Mouse (Mus musculus) liver, embryonic 11.5 days (tissue): Measurements from ENCODE around the gene Arid3c. TPM values are rescaled to one million over a fixed set of nuclear protein-coding genes. Genes with fewer than 3 reads are reported as not detected.
"Not testable (repeated sequence)": the region's sequence is repeated elsewhere in the genome, so short reads cannot be mapped to it uniquely, and the experiment has no call there.

ENCODE experiments used
- ATAC-seq: fragments of 200-750 bp; cut with Nextera tagmentation; replicated peaks from 2 replicates; pipeline ENCODE4 v1.8.0; 2017; ENCODE audit warnings: moderate number of reproducible peaks, mild to moderate bottlenecking, moderate TSS enrichment, moderate library complexity; ENCODE audit not compliant: low FRiP score
- DNase-seq: peaks from one replicate; pipeline ENCODE4 v3.0.0-alpha.2; 2017; ENCODE audit warnings: low spot score
- H3K27ac ChIP-seq: fragments of 300-500 bp; sonication (generic); 2 replicates; pipeline ENCODE4 v1.5.1; 2014; ENCODE audit warnings: mild to moderate bottlenecking, low read depth, low read length, control low read depth
- H3K27me3 ChIP-seq: fragments of 300-500 bp; sonication (generic); replicated peaks from 2 replicates; pipeline ENCODE4 v1.6.1; 2014; ENCODE audit warnings: low read length, mixed read lengths; ENCODE audit not compliant: control insufficient read depth, insufficient read depth
- H3K36me3 ChIP-seq: fragments of 300-500 bp; sonication (generic); 2 replicates; pipeline ENCODE4 v1.6.1; 2014; ENCODE audit warnings: mild to moderate bottlenecking, low read length, moderate library complexity, mixed read lengths; ENCODE audit not compliant: control insufficient read depth, insufficient read depth
- H3K4me1 ChIP-seq: fragments of 300-500 bp; sonication (generic); replicated peaks from 2 replicates; pipeline ENCODE4 v1.6.1; 2014; ENCODE audit warnings: low read length, mixed read lengths; ENCODE audit not compliant: control insufficient read depth, insufficient read depth
- H3K4me2 ChIP-seq: fragments of 300-500 bp; sonication (generic); 2 replicates; pipeline ENCODE4 v1.6.1; 2014; ENCODE audit warnings: mild to moderate bottlenecking, control low read depth, moderate library complexity
- H3K4me3 ChIP-seq: fragments of 300-500 bp; sonication (generic); 2 replicates; pipeline ENCODE4 v1.5.1; 2014; ENCODE audit warnings: low read depth, low read length, control low read depth
- H3K9ac ChIP-seq: fragments of 300-500 bp; sonication (generic); 2 replicates; pipeline ENCODE4 v1.6.1; 2014; ENCODE audit warnings: low read depth, low read length, control low read depth
- H3K9me3 ChIP-seq: fragments of 300-500 bp; sonication (generic); 2 replicates; pipeline ENCODE4 v1.6.1; 2016; ENCODE audit warnings: low read length, inconsistent platforms, mixed read lengths; ENCODE audit not compliant: control insufficient read depth
- WGBS: fragments of 180-500 bp; shearing (Covaris S2); extraction: QIAGEN DNeasy Blood & Tissue Kit; methylation state at CpG from one replicate; pipeline ENCODE4 v1.1.7; 2014; 5-methylcytosine and 5-hydroxymethylcytosine counted together
- polyA plus RNA-seq: library from polyadenylated mRNA; unstranded; fragments of >200 nt; fragmentation: Nextera tagmentation; extraction: Ambion mirVana; gene quantifications from 2 replicates; pipeline ENCODE4 v1.2.1, GENCODE M21; 2014

Arid3c gene
- polyA plus RNA-seq, 1 experiment from 2014 or later, result not detected

- H3K27me3 ChIP-seq, result peaks cover 14% of the 10 kb centered on the region
- WGBS, result 7% methylated on average over 15 of the region's 38 CpGs
- H3K9me3 ChIP-seq, H3K9ac ChIP-seq, DNase-seq, H3K4me2 ChIP-seq, H3K4me1 ChIP-seq, ATAC-seq, H3K27ac ChIP-seq, H3K36me3 ChIP-seq, H3K4me3 ChIP-seq: not testable (repeated sequence)
Measured at GRCm38 (mm10) chr4:41695800-41696199, 35.1 kb downstream of the Arid3c start.

DNA sequence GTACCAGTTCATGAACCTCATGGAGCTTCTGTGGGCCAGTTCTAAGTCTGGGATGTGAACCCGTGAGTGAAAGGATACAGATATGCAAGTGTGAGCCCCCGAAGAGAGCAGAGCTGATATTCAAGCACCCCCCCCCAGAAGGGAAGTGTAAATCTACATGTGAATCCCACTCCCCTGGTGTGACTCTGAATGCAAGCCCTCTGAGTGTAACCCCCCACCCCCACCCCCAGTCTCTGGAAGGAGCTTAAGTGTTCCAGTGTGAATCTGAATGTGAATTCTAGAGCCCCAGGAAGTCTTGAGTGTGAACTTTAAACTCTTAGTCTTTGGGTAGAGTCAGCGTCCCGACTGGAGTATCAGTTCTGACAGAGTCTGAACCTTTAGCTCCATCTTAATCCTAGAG, 37.4 kb downstream of the Arid3c start:
- WGBS, result 10% methylated on average over 4 of the region's 4 CpGs
- H3K36me3 ChIP-seq, H3K4me2 ChIP-seq: not testable (repeated sequence)

GRCm38 (mm10) chr4:41690014-41690413, 40.9 kb downstream of the Arid3c start:
- H3K9me3 ChIP-seq, H3K27ac ChIP-seq, H3K36me3 ChIP-seq, ATAC-seq, DNase-seq, H3K27me3 ChIP-seq, H3K4me2 ChIP-seq, H3K9ac ChIP-seq, H3K4me3 ChIP-seq, H3K4me1 ChIP-seq: not testable (repeated sequence)
- no CpG with 5 or more reads among the region's 4 CpGs for WGBS

More for the DNA sequence above, 37.4 kb downstream of the Arid3c start:
- H3K27me3 ChIP-seq, result peaks cover 14% of the 10 kb centered on the region
- not testable (repeated sequence) for H3K9ac ChIP-seq, H3K4me3 ChIP-seq, ATAC-seq, DNase-seq, H3K4me1 ChIP-seq, H3K27ac ChIP-seq, H3K9me3 ChIP-seq

- H3K4me1 ChIP-seq, DNase-seq, H3K9ac ChIP-seq, H3K4me2 ChIP-seq, ATAC-seq, H3K4me3 ChIP-seq, H3K36me3 ChIP-seq, H3K9me3 ChIP-seq, H3K27ac ChIP-seq: not testable (repeated sequence)
- H3K27me3 ChIP-seq, result peaks cover 13% of the 10 kb centered on the region
- 71% methylated on average over 1 of the region's 1 CpGs for WGBS
Measured at GRCm38 (mm10) chr4:41688562-41688961, 42.4 kb downstream of the Arid3c start.

GRCm38 (mm10) chr4:41685882-41686492, 45.0 kb downstream of the Arid3c start:
- not testable (repeated sequence) for H3K27ac ChIP-seq, H3K4me3 ChIP-seq, H3K36me3 ChIP-seq, DNase-seq, H3K4me2 ChIP-seq, ATAC-seq, H3K4me1 ChIP-seq, H3K9ac ChIP-seq, H3K9me3 ChIP-seq
- WGBS, result 60% methylated on average over 9 of the region's 10 CpGs
- peaks cover 19% of the 10 kb centered on the region for H3K27me3 ChIP-seq

DNA sequence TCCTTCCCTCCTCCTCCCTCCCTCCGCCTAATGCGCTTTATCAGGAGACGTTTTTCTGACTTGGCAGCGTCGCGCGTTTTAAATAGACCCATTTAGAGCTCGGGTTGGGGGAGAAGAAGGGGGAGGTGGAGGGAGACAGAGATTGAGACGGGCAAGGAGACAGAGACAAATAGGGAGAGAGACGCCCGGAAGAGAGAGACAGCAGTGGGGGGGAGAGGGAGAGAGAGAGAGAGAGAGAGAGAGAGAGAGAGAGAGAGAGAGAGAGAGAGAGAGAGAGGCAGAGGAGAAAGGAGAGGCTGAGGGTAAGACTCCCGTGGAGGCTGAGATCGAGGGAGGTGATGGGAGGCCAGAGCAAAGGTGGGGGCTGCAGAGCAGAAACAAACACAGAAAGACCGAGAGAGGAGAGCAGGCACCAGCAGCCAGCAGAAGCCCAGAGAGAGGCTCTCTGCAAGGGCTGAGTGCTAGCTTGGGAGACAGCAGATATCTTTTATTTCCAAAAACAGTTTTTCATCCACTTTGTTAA, 46.0 kb downstream of the Arid3c start:
- DNase-seq, H3K4me2 ChIP-seq, H3K4me1 ChIP-seq, H3K9me3 ChIP-seq, H3K36me3 ChIP-seq, H3K27ac ChIP-seq, H3K4me3 ChIP-seq, H3K9ac ChIP-seq, ATAC-seq: not testable (repeated sequence)
- 5% methylated on average over 12 of the region's 14 CpGs for WGBS
- H3K27me3 ChIP-seq, result peaks cover 21% of the 10 kb centered on the region

GRCm38 (mm10) chr4:41684131-41684930, 46.6 kb downstream of the Arid3c start:
- not testable (repeated sequence) for H3K4me3 ChIP-seq, H3K27ac ChIP-seq, H3K4me1 ChIP-seq, H3K9ac ChIP-seq, H3K9me3 ChIP-seq, DNase-seq, H3K4me2 ChIP-seq, H3K36me3 ChIP-seq
- peak; percentile 4; the same call in 1 of the 2 replicates for ATAC-seq
- WGBS, result 4% methylated on average over 21 of the region's 27 CpGs
- peaks cover 25% of the 10 kb centered on the region for H3K27me3 ChIP-seq

DNA sequence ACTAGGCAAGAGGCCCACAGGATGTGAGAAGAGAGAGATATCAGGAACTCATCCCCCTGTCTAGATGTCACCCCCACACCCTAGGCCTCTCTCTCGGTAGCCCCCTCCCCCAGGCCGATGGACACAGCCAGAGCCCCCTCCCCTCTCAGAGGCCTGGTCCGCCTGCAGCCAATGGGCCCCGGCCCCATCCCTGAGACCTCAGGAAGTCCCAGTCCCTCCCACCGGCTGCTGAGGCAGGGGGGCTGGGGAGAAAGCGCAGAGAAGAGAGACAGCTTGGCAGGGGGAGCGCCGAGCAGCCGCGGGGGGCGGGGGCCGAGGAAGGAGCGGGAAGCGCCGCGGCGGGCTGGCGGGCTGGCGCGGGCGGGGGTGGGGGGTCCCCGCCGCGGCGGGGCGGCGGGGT, 47.6 kb downstream of the Arid3c start:
- not testable (repeated sequence) for H3K27ac ChIP-seq, H3K36me3 ChIP-seq, H3K4me2 ChIP-seq, H3K9ac ChIP-seq, H3K4me1 ChIP-seq, H3K4me3 ChIP-seq, H3K9me3 ChIP-seq, DNase-seq
- WGBS, result 0% methylated on average over 5 of the region's 27 CpGs
- 0 out of 2 replicates have a peak, but pooled peaks have one; percentile 29 for ATAC-seq
- peaks cover 25% of the 10 kb centered on the region for H3K27me3 ChIP-seq
